Mouse (Mus musculus): Measurements from ENCODE around the gene Rps15. TPM values are rescaled to one million over a fixed set of nuclear protein-coding genes. Genes with fewer than 3 reads are reported as not detected.

The Rps15 gene
- total RNA-seq, 1 experiment = 2,505 TPM

DNA sequence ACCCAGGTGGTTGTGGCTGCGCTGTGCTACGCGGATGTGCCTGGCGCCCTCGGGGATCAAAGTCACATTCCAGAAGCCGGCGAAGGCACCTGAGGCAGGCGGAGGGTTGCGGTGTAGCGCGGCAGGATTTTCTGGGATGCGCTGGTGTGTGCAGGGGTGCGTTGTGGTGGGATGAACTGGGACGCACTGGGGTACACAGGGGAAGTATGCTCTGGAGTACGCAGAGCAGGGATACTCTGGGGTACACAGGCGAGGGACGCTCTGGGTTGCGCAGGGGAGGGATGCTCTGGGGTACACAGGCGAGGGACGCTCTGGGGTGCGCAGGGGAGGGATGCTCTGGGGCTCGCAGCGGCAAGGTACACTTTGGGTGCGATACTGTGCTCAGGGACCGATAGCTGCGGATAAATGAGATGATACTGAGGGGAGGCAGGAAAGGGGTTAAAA is 50.1 kb downstream of the Rps15 start:
- H3K9me3 ChIP-seq (ENCODE audit: control insufficient read depth, insufficient read depth, low read depth, low read length) = no peaks in the 10 kb centered on the region
- in situ Hi-C loops (cut with MboI; ENCODE audit: low sequenced_read_pairs in 2 of 2, unreplicated experiment in 2 of 2) = no loop called here
- no peak for DNase-seq (ENCODE audit: low read depth, low spot score)
- H3K9ac ChIP-seq (ENCODE audit: insufficient read depth, low read depth, low read length, poor library complexity, severe bottlenecking) = no peak overlapping the region; the same call in 1 of the 2 replicates
- H3K36me3 ChIP-seq (ENCODE audit: control insufficient read depth, insufficient read depth, low read length, poor library complexity, severe bottlenecking) = no peaks in the 10 kb centered on the region
- H3K4me1 ChIP-seq (ENCODE audit: control insufficient read depth in 2 of 2, insufficient read depth in 2 of 2, low read length in 2 of 2, poor library complexity in 1 of 2) = peaks cover 2 to 33% of the 10 kb centered on the region in 2 experiments; a peak in 3 of 4 replicates
- H3K27ac ChIP-seq (ENCODE audit: insufficient read depth, low read depth, low read length, poor library complexity, severe bottlenecking) = no peak overlapping the region
- TF ChIP-seq CHD2 (IDR thresholded peaks at IDR 0.05; ENCODE audit: low read depth, low read length) = no peak
- TF ChIP-seq MAFK (IDR thresholded peaks at IDR 0.05; ENCODE audit: insufficient read depth, low read depth, low read length) = no peak
- H3K4me3 ChIP-seq (ENCODE audit: insufficient read depth in 1 of 2, low read depth in 1 of 2, low read length in 2 of 2, poor library complexity in 1 of 2, severe bottlenecking in 1 of 2) = peak overlapping the region; percentile 58 to 70

DNA sequence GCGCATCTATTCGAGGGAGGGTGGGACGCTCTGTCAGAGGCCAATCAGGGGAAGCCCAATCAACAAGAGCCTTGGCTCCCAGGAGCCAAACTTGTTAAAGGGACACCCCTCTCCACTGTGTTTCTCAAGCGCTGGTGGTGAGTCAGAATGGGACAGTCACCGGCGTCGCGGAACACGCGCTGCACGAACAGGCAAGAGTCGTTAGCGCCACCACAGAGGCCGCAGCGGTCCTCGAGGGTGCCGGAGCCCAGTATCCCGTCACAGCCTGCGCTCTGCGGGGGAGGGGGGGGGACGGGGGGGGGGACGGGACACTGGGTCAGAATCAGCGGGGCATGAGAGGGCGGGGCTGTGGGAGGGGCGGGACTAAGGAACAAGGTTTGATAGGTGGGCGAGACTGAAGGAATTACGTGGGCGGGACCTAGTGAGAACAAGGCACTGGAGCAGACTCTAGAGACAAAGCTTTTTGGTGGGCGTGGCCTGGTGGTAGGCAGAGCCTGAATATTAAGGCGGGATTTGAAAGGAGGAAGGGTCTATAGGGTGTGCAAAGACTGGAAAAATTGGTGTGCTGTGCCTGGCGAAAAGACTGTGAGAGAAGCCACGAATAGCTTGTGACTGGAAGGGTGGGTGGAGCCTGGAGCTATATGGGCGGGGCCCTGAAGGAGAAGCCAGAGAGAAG is 50.6 kb downstream of the Rps15 start:
- Histone ChIP-seq H3K27ac (ENCODE audit: insufficient read depth, low read depth, low read length, poor library complexity, severe bottlenecking) (no peak overlapping the region), H3K36me3 (ENCODE audit: control insufficient read depth, insufficient read depth, low read length, poor library complexity, severe bottlenecking) (no peaks in the 10 kb centered on the region), H3K4me1 (ENCODE audit: control insufficient read depth in 2 of 2, insufficient read depth in 2 of 2, low read length in 2 of 2, poor library complexity in 1 of 2) (peaks cover 2 to 36% of the 10 kb centered on the region in 2 experiments; a peak in 3 of 4 replicates), H3K9ac (ENCODE audit: insufficient read depth, low read depth, low read length, poor library complexity, severe bottlenecking) (no peak overlapping the region), H3K4me3 (ENCODE audit: insufficient read depth in 1 of 2, low read depth in 1 of 2, low read length in 2 of 2, poor library complexity in 1 of 2, severe bottlenecking in 1 of 2) (peak overlapping the region; percentile 58 to 70), H3K9me3 (ENCODE audit: control insufficient read depth, insufficient read depth, low read depth, low read length) (no peaks in the 10 kb centered on the region)
- TF ChIP-seq ZNF384 (IDR thresholded peaks at IDR 0.05; ENCODE audit: low read depth, low read length) = no peak
- TF ChIP-seq ZC3H11A (IDR thresholded peaks at IDR 0.05; ENCODE audit: borderline replicate concordance, low read depth, low read length) = no peak
- no peak for TF ChIP-seq MAFK (IDR thresholded peaks at IDR 0.05; ENCODE audit: insufficient read depth, low read depth, low read length)
- no peak for TF ChIP-seq CHD2 (IDR thresholded peaks at IDR 0.05; ENCODE audit: low read depth, low read length)
- no peak for TF ChIP-seq HCFC1 (IDR thresholded peaks at IDR 0.05; ENCODE audit: borderline replicate concordance, insufficient read depth, low read length)
- DNase-seq (ENCODE audit: low read depth, low spot score) = peak; percentile 92
- in situ Hi-C loops (cut with MboI; ENCODE audit: low sequenced_read_pairs in 2 of 2, unreplicated experiment in 2 of 2) = no loop called here

DNA sequence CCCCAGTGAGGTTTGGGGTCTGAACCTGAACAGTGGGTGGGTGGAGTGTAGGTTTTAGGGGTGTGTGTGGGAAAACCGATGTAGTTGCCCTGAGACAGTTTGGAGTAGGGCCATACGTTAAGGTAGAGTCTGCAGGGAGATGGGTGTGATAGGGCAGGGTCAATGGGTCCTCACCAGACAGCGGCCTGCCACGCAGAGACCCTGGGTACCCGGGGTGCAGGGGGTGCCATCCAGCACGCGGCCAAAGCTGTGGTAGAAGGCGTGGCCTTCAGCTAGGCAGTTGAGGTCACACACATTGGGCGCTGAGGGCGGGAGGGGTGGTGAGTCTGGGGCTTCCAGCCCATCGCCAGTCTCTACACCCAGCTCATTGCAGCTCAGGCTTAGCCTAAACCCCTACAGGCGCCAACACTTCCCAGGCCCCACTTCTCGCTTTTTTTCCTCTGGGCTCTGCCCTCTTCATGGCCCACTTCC is 51.2 kb downstream of the Rps15 start:
- DNase-seq (ENCODE audit: low read depth, low spot score) = no peak
- Histone ChIP-seq H3K27ac (ENCODE audit: insufficient read depth, low read depth, low read length, poor library complexity, severe bottlenecking) (no peak overlapping the region), H3K9ac (ENCODE audit: insufficient read depth, low read depth, low read length, poor library complexity, severe bottlenecking) (no peak overlapping the region), H3K4me3 (ENCODE audit: insufficient read depth in 1 of 2, low read depth in 1 of 2, low read length in 2 of 2, poor library complexity in 1 of 2, severe bottlenecking in 1 of 2) (peak overlapping the region; percentile 21 to 30; a peak in 3 of 4 replicates), H3K36me3 (ENCODE audit: control insufficient read depth, insufficient read depth, low read length, poor library complexity, severe bottlenecking) (no peaks in the 10 kb centered on the region), H3K4me1 (ENCODE audit: control insufficient read depth in 2 of 2, insufficient read depth in 2 of 2, low read length in 2 of 2, poor library complexity in 1 of 2) (peaks cover 2 to 36% of the 10 kb centered on the region in 2 experiments; a peak in 3 of 4 replicates), H3K9me3 (ENCODE audit: control insufficient read depth, insufficient read depth, low read depth, low read length) (no peaks in the 10 kb centered on the region)
- in situ Hi-C loops (cut with MboI; ENCODE audit: low sequenced_read_pairs in 2 of 2, unreplicated experiment in 2 of 2) = no loop called here
- TF ChIP-seq CHD2 (IDR thresholded peaks at IDR 0.05; ENCODE audit: low read depth, low read length) = no peak
- no peak for TF ChIP-seq ZNF384 (IDR thresholded peaks at IDR 0.05; ENCODE audit: low read depth, low read length)
- no peak for TF ChIP-seq MAFK (IDR thresholded peaks at IDR 0.05; ENCODE audit: insufficient read depth, low read depth, low read length)
- no peak for TF ChIP-seq ZC3H11A (IDR thresholded peaks at IDR 0.05; ENCODE audit: borderline replicate concordance, low read depth, low read length)
- TF ChIP-seq HCFC1 (IDR thresholded peaks at IDR 0.05; ENCODE audit: borderline replicate concordance, insufficient read depth, low read length) = no peak

Other genes starting within 250 kb of the Rps15 start
- 1,456 and 1,919 TPM in 2 replicates for gene Gpx4, start 245.3 kb upstream of the Rps15 start, total RNA-seq (2012; rRNA removed)
- 36.6 and 49.3 TPM in 2 replicates for gene Sbno2, start 186.9 kb upstream of the Rps15 start, total RNA-seq (2012; rRNA removed)
- 124 and 141 TPM in 2 replicates for gene Stk11, start 176.7 kb upstream of the Rps15 start, total RNA-seq (2012; rRNA removed)
- gene Atp5d, start 153.8 kb upstream of the Rps15 start, total RNA-seq (2012; rRNA removed) = 217 and 226 TPM in 2 replicates
- gene Cbarp, start 151.6 kb upstream of the Rps15 start, total RNA-seq (2012; rRNA removed) = 20.9 and 41.0 TPM in 2 replicates
- gene Midn, start 144.2 kb upstream of the Rps15 start, total RNA-seq (2012; rRNA removed) = 38.3 and 42.6 TPM in 2 replicates
- 69.6 and 105 TPM in 2 replicates for gene Cirbp, start 126.5 kb upstream of the Rps15 start, total RNA-seq (2012; rRNA removed)
- gene 1600002K03Rik, start 119.5 kb upstream of the Rps15 start, total RNA-seq (2012; rRNA removed) = 25.4 and 31.2 TPM in 2 replicates
- gene Efna2, start 113.0 kb upstream of the Rps15 start, total RNA-seq (2012; rRNA removed) = 2.7 and 3.4 TPM in 2 replicates
- 80.8 and 115 TPM in 2 replicates for gene Mum1, start 66.0 kb upstream of the Rps15 start, total RNA-seq (2012; rRNA removed)
- gene Ndufs7, start 43.3 kb upstream of the Rps15 start, total RNA-seq (2012; rRNA removed) = 205 and 290 TPM in 2 replicates
- gene Gamt, start 31.4 kb upstream of the Rps15 start, total RNA-seq (2012; rRNA removed) = 2.9 and 3.0 TPM in 2 replicates
- gene Dazap1, start 31.0 kb upstream of the Rps15 start, total RNA-seq (2012; rRNA removed) = 121 and 154 TPM in 2 replicates
- gene Apc2, start 3.5 kb downstream of the Rps15 start, total RNA-seq (2012; rRNA removed) = 4.4 and 4.6 TPM in 2 replicates
- 29.6 and 33.4 TPM in 2 replicates for gene 2310011J03Rik, start 28.1 kb downstream of the Rps15 start, total RNA-seq (2012; rRNA removed)
- 1.4 and 3.3 TPM in 2 replicates for gene Pcsk4, start 37.0 kb downstream of the Rps15 start, total RNA-seq (2012; rRNA removed)
- 13.3 and 21.8 TPM in 2 replicates for gene Reep6, start 37.5 kb downstream of the Rps15 start, total RNA-seq (2012; rRNA removed)
- gene Adamtsl5, start 56.0 kb downstream of the Rps15 start, total RNA-seq (2012; rRNA removed) = 2.1 and 2.4 TPM in 2 replicates
- gene Plk5, start 64.0 kb downstream of the Rps15 start, total RNA-seq (2012; rRNA removed) = 6.0 and 17.4 TPM in 2 replicates
- 27.1 and 28.9 TPM in 2 replicates for gene Mex3d, start 95.2 kb downstream of the Rps15 start, total RNA-seq (2012; rRNA removed)
- 131 and 134 TPM in 2 replicates for gene Mbd3, start 107.1 kb downstream of the Rps15 start, total RNA-seq (2012; rRNA removed)
- 995 and 1,362 TPM in 2 replicates for gene Uqcr11, start 114.4 kb downstream of the Rps15 start, total RNA-seq (2012; rRNA removed)
- gene Tcf3, start 141.2 kb downstream of the Rps15 start, total RNA-seq (2012; rRNA removed) = 90.9 and 108 TPM in 2 replicates
- gene Onecut3, start 202.4 kb downstream of the Rps15 start, total RNA-seq (2012; rRNA removed) = not detected in 2 replicates
- 0.80 and 2.3 TPM in 2 replicates for gene Atp8b3, start 246.7 kb downstream of the Rps15 start, total RNA-seq (2012; rRNA removed)